Mouse (Mus musculus) layer of hippocampus, adult 9-10 months (tissue): ENCODE results near the gene Rab4b.

Source experiments
- DNase-seq: peaks from one replicate; pipeline ENCODE4 v3.0.0; 2022; ENCODE audit warnings: low spot score

Rab4b gene

GRCm38 (mm10) chr7:27184964-27185363, 6.3 kb upstream of the Rab4b start:
- DNase-seq, result no peak

GRCm38 (mm10) chr7:27182498-27182897, 3.8 kb upstream of the Rab4b start:
- no peak for DNase-seq

DNA sequence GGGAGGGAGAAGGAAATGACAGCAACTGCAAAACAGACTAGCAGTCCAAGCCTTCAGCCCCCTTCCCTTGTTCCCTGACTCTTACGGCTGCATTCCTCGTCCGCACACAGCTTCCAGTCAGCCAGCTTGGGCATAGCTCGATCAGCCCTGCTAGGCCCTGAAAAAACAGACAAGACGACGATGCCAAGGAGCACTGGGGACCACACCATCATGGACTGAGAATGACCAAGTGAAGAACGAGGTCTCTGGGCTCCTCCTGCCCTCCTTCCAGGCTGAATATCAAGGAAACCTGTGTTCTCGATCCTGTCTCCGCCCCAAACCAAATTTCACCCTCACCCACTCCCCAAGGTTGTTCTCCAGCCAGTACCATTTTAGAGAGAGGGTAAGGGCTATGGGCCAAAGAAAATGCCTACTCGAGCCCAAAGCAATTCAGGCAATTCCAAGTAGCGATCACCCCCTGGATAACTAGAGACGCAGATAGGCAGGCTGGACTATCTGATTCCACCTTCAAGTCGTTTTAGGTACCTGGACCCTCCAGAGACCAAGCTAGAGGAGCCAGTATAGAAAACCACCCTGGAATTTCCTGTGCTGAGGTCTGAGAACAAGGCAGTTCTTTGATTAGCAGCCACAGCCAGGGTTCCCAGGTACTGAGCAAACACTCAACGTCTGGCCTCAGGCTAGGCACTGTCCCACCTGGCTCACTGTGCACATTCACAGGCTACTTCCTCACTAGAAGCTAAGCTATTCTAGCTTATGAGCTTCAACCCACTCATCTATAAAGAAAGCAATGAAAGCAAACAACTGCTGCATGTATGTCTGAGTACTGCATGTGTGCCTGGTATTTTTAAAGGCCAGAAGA, 2.4 kb upstream of the Rab4b start, which contains the start of the genes Gm21983 and Mia:
TSS of gene Gm21983 (minus strand) at position 250 of the 859 bp plus-strand sequence.
TSS of gene Mia (minus strand) at position 321 of the 859 bp plus-strand sequence.
- no peak for DNase-seq

GRCm38 (mm10) chr7:27180036-27180435, 1.3 kb upstream of the Rab4b start:
- DNase-seq, result no peak

GRCm38 (mm10) chr7:27179217-27179918, 672 bp upstream of the Rab4b start:
- no peak for DNase-seq

DNA sequence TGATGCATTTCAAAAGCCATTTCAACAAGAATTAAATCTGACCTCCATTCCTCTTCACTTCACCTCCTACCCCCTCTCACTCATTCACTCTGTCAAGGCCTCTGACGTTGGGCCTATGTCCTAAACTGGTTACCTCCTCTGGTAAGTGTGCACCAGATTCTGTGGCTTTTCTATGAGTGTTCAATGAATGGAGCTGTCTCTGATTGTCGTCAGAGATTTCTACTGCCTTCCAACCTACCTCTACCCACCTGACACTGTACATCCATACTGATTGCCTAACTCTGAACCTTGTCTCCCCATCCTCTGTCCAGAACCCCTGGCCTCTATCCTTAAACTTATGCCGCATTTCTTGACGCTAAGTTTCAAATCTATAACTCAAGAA, 763 bp downstream of the Rab4b start:
- DNase-seq, result no peak

- no peak for DNase-seq
Measured at GRCm38 (mm10) chr7:27174896-27175295, 3.8 kb downstream of the Rab4b start.

- no peak for DNase-seq
Measured at GRCm38 (mm10) chr7:27174496-27174895, 4.2 kb downstream of the Rab4b start.

- DNase-seq, result no peak
Measured at GRCm38 (mm10) chr7:27170981-27171380, 7.7 kb downstream of the Rab4b start.

GRCm38 (mm10) chr7:27168371-27168770, 10.3 kb downstream of the Rab4b start:
- no peak for DNase-seq

DNA sequence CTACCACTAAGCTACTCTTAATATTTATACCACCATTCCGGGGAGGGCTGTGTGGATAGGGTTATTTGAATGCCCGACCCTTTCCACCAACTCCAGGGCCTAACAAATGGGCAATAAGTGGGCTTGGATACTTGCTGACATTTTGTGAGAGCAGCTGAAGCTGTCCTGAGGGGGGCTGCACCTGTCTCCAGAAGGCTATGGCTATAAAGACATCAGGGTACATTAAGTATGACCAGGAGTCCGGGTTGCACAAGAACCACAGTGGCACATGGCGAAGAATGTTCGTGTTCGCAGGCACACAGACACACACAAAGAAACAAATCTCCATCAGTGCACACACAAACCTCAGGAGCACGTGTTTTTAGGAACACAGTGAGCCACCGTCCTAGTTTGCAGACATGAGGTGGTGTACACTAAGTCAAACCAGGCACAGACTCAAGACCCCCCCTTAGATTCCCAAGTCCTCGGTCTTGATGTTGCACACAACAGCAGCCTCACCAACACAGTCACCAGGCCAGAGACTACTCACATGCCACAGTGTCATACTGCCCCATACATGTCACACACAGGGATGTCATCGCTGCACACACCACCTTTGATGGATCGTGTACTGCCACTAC, 11.1 kb downstream of the Rab4b start:
- DNase-seq, result no peak

GRCm38 (mm10) chr7:27166614-27167474, 11.9 kb downstream of the Rab4b start, which contains the start of gene Egln2:
Gene Egln2, minus strand, starts transcription at chr7:27166802.
- peak; percentile 84 for DNase-seq

DNA sequence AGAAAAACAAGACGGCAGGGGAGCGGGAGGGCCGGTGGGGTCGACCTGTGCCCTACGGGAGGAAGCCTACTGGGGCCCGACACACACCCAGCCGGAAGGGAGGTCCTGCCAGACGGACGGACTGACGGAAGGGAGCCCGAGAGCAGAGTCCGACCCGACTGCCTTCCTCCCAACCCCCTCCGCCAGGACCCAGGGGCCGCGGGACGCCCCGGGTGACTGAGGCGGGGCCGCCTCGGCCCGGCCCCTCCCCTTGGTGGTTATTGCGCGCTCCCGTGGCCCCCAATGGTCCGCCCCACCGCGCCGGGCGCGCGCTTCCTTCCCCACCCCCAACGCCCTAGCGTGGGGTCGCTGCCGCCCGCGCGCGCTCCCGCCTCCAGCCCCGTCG, 12.5 kb downstream of the Rab4b start:
- DNase-seq, result no peak

DNA sequence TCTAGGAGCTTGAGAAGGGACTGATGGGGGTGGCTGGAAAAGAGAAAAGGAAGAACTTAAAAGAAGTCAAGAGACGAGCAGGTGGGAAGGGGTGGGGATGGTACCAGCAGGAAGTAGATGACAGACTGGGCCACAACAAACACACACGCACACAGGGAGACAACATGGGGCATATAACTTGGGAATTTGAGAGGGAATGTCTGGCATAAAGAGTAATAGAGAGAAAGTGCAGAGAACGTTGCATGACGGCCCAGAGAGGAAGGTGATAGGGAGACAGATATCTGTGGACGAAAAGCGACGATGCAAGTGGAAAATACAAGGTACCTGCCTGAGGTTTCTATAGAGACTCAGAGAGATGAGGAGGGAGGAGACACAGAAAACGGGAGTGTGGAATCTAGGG, 13.0 kb downstream of the Rab4b start:
- DNase-seq, result no peak

- DNase-seq, result no peak
Measured at GRCm38 (mm10) chr7:27165007-27165655, 13.6 kb downstream of the Rab4b start.

GRCm38 (mm10) chr7:27164112-27164947, 14.4 kb downstream of the Rab4b start:
- DNase-seq, result no peak

- DNase-seq, result no peak
Measured at GRCm38 (mm10) chr7:27163450-27163805, 15.3 kb downstream of the Rab4b start.

GRCm38 (mm10) chr7:27162780-27163449, 15.8 kb downstream of the Rab4b start:
- no peak for DNase-seq

DNA sequence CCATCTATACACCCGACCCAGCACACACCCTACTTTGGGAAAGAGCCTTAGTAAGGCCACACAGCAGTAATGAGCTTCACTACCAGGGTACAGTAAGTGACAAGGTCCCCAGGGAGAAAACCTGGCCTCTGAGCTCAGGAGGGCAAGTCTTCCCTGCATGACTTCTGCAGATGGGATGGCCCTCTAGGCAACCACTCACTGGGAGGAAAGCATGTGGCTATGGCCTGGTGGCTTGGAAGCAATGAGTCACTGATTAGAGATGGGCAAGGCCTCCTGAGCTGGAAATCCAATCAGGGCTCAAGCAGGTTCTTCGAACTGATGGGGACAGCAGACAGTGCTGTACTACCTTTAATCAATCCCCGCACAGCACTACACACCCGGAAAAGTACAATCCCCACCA, 17.0 kb downstream of the Rab4b start:
- no peak for DNase-seq

- DNase-seq, result no peak
Measured at GRCm38 (mm10) chr7:27160921-27161320, 17.8 kb downstream of the Rab4b start.
